Mouse (Mus musculus): Measurements from ENCODE around the gene Nfe2l3.
A peak's percentile ranks its signal among the peaks of the same experiment; 100 is the strongest.
"Not testable (repeated sequence)": the region's sequence is repeated elsewhere in the genome, so short reads cannot be mapped to it uniquely, and the experiment has no call there.

Nfe2l3 gene

GRCm38 (mm10) chr6:51432535-51433397 lies at the start of gene Nfe2l3:
Gene Nfe2l3, plus strand, starts transcription at chr6:51432670.
- DNase-seq (ENCODE audit: low spot score), result peak; percentile 65

- peak; percentile 91 for DNase-seq (ENCODE audit: low spot score)
Observed at GRCm38 (mm10) chr6:51383769-51384755, 48.4 kb upstream of the Nfe2l3 start.

GRCm38 (mm10) chr6:51390505-51390904 lies 42.0 kb upstream of the Nfe2l3 start:
- no peak for DNase-seq (ENCODE audit: low spot score)

- no peak for DNase-seq (ENCODE audit: low spot score)
Observed at GRCm38 (mm10) chr6:51391816-51392490, 40.5 kb upstream of the Nfe2l3 start.

GRCm38 (mm10) chr6:51393341-51394128 lies 38.9 kb upstream of the Nfe2l3 start:
- no peak for DNase-seq (ENCODE audit: low spot score)

- DNase-seq (ENCODE audit: low spot score), result not testable (repeated sequence)
Observed at GRCm38 (mm10) chr6:51394367-51394766, 38.1 kb upstream of the Nfe2l3 start.

- not testable (repeated sequence) for DNase-seq (ENCODE audit: low spot score)
Observed at GRCm38 (mm10) chr6:51394963-51395362, 37.5 kb upstream of the Nfe2l3 start.

- DNase-seq (ENCODE audit: low spot score), result no peak
Observed at GRCm38 (mm10) chr6:51395486-51395885, 37.0 kb upstream of the Nfe2l3 start.

- no peak for DNase-seq (ENCODE audit: low spot score)
Observed at GRCm38 (mm10) chr6:51399113-51399518, 33.4 kb upstream of the Nfe2l3 start.

GRCm38 (mm10) chr6:51401294-51401693 lies 31.2 kb upstream of the Nfe2l3 start:
- no peak for DNase-seq (ENCODE audit: low spot score)

- no peak for DNase-seq (ENCODE audit: low spot score)
Observed at GRCm38 (mm10) chr6:51403598-51403997, 28.9 kb upstream of the Nfe2l3 start.

GRCm38 (mm10) chr6:51404502-51404901 lies 28.0 kb upstream of the Nfe2l3 start:
- no peak for DNase-seq (ENCODE audit: low spot score)

- peak; percentile 23 for DNase-seq (ENCODE audit: low spot score)
Observed at GRCm38 (mm10) chr6:51416433-51416832, 16.0 kb upstream of the Nfe2l3 start.

GRCm38 (mm10) chr6:51417306-51417936 lies 15.0 kb upstream of the Nfe2l3 start:
- DNase-seq (ENCODE audit: low spot score), result no peak

- no peak for DNase-seq (ENCODE audit: low spot score)
Observed at GRCm38 (mm10) chr6:51423466-51424122, 8.9 kb upstream of the Nfe2l3 start.

GRCm38 (mm10) chr6:51424537-51424936 lies 7.9 kb upstream of the Nfe2l3 start:
- DNase-seq (ENCODE audit: low spot score), result no peak

- no peak for DNase-seq (ENCODE audit: low spot score)
Observed at GRCm38 (mm10) chr6:51434270-51434669, 1.8 kb downstream of the Nfe2l3 start.

- no peak for DNase-seq (ENCODE audit: low spot score)
Observed at GRCm38 (mm10) chr6:51437665-51438064, 5.2 kb downstream of the Nfe2l3 start.

- no peak for DNase-seq (ENCODE audit: low spot score)
Observed at GRCm38 (mm10) chr6:51438826-51439330, 6.4 kb downstream of the Nfe2l3 start.

Measured in layer of hippocampus, adult 11-12 months (tissue).